Mouse (Mus musculus) MEL (cell line): ENCODE data around the gene Hrh1.

Source experiments
- CTCF ChIP-seq, 3 experiments: IDR thresholded peaks in 2 of 3; conservative IDR thresholded peaks in 1 of 3; 2 replicates each; pipeline ENCODE4 v1.5.1; 2011 to 2012; ENCODE audit warnings: low read length in 3 of 3, low read depth in 2 of 3, mild to moderate bottlenecking in 2 of 3, improper control_type of control experiment in 1 of 3, inconsistent platforms in 1 of 3, mixed read lengths in 1 of 3, moderate library complexity in 1 of 3; ENCODE audit not compliant: control insufficient read depth in 1 of 3, insufficient read depth in 1 of 3, poor library complexity in 1 of 3, severe bottlenecking in 1 of 3
- HCFC1 ChIP-seq: IDR thresholded peaks from 2 replicates; pipeline ENCODE4 v1.6.1; 2012; ENCODE audit warnings: low read depth, mild to moderate bottlenecking, inconsistent platforms, low read length, improper control_type of control experiment, moderate library complexity

- TF ChIP-seq CTCF (IDR thresholded peaks at IDR 0.05 in 2 of 3, conservative IDR thresholded peaks at IDR 0.05 in 1 of 3; ENCODE audit: control insufficient read depth in 1 of 3, insufficient read depth in 1 of 3, low read depth in 2 of 3, low read length in 3 of 3, poor library complexity in 1 of 3, severe bottlenecking in 1 of 3) (no peak), HCFC1 (no peak)
These were observed 34.9 kb downstream of the Hrh1 start for GRCm38 (mm10) chr6:114432591-114432990.
